Mouse (Mus musculus) inflammation-experienced regulatory T-cells, adult 16 weeks (primary cell): ENCODE results near the gene Ranbp3l. TPM values are rescaled to one million over a fixed set of nuclear protein-coding genes. Genes with fewer than 3 reads are reported as not detected.

Experiments used
- polyA plus RNA-seq: library from polyadenylated mRNA; unstranded; fragments of 100-300 nt; shearing (Covaris generic); gene quantifications from one replicate; pipeline ENCODE4 v1.2.1, GENCODE M21; 2017

Ranbp3l gene
- 0.13 TPM for polyA plus RNA-seq

GRCm38 (mm10) chr15:8967573-8968228 lies at the start of gene Ranbp3l:
Gene Ranbp3l (plus strand): TSS chr15:8967949.

GRCm38 (mm10) chr15:9070912-9071555 lies 103.3 kb downstream of the Ranbp3l start, which contains the start of gene Nadk2:
Gene Nadk2 (plus strand): TSS chr15:9071260.

Other genes with a start within 250 kb of the Ranbp3l start
- 4.2 TPM for gene Nadk2, start 103.3 kb downstream of the Ranbp3l start, polyA plus RNA-seq
- 5.1 TPM for gene Lmbrd2, start 172.6 kb downstream of the Ranbp3l start, polyA plus RNA-seq
- 8.9 TPM for gene Skp2, start 187.5 kb downstream of the Ranbp3l start, polyA plus RNA-seq